Mouse (Mus musculus) brown adipose tissue, adult 24 weeks (tissue): ENCODE data around the gene Ngfr. TPM values are rescaled to one million over a fixed set of nuclear protein-coding genes. Genes with fewer than 3 reads are reported as not detected.

ENCODE experiments used
- H3K27ac ChIP-seq: fragments of 200-500 bp; replicated peaks from 2 replicates; pipeline ENCODE4 v1.5.1; 2012; ENCODE audit warnings: low read depth, mild to moderate bottlenecking, low read length
- H3K4me1 ChIP-seq: fragments of 200-500 bp; 2 replicates; pipeline ENCODE4 v1.6.1; 2012; ENCODE audit warnings: low read length, mixed read lengths; ENCODE audit not compliant: control insufficient read depth, insufficient read depth, insufficient read length
- H3K4me3 ChIP-seq: fragments of 200-500 bp; 2 replicates; pipeline ENCODE4 v1.5.1; 2012; ENCODE audit warnings: low read depth, mild to moderate bottlenecking, low read length, moderate library complexity; ENCODE audit not compliant: insufficient read depth
- polyA plus RNA-seq: library from polyadenylated mRNA; stranded (reverse); fragments of >200 nt; gene quantifications from 2 replicates; pipeline ENCODE4 v1.2.4, GENCODE M21; 2012; ENCODE audit not compliant: missing spikeins, insufficient read depth, insufficient read length

Ngfr gene
- 0.67 and 1.4 TPM in 2 replicates for polyA plus RNA-seq

GRCm38 (mm10) chr11:95587423-95587951 lies at the start of gene Ngfr:
Ngfr (minus strand) TSS chr11:95587735.
- Histone ChIP-seq H3K4me1 (no peaks in the 10 kb centered on the region), H3K4me3 (peak within 1 kb of the TSS; percentile 44), H3K27ac (no peak within 1 kb of the TSS)

- Histone ChIP-seq H3K27ac (no peak overlapping the region), H3K4me1 (no peaks in the 10 kb centered on the region), H3K4me3 (no peak overlapping the region)
Observed at GRCm38 (mm10) chr11:95635030-95635429, 47.5 kb upstream of the Ngfr start.

- Histone ChIP-seq H3K27ac (peak overlapping the region; percentile 20; the same call in 1 of the 2 replicates), H3K4me3 (no peak overlapping the region), H3K4me1 (no peaks in the 10 kb centered on the region)
Observed at GRCm38 (mm10) chr11:95633512-95634000, 46.0 kb upstream of the Ngfr start.

DNA sequence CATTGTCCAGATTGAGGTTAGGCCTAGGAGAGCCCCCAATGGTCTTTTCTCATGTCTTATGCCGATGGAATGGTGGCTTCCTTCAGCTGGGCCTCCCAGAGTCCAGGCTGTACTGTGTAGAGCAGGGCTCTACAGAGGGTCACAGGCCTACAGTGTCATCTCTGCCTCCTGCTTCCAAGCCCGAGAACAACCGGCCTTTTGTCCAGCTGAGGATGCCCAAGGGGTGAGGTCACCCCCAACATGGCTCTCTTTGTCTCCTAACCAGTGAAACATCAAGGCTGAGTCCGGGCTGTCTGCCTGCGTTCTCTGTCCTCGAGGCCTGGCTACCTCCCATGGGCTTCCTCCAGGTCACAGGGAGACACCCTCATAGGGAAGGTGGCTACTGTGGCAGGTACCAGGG lies 44.9 kb upstream of the Ngfr start:
- H3K4me3 ChIP-seq, result no peak overlapping the region
- no peak overlapping the region for H3K27ac ChIP-seq
- no peaks in the 10 kb centered on the region for H3K4me1 ChIP-seq

DNA sequence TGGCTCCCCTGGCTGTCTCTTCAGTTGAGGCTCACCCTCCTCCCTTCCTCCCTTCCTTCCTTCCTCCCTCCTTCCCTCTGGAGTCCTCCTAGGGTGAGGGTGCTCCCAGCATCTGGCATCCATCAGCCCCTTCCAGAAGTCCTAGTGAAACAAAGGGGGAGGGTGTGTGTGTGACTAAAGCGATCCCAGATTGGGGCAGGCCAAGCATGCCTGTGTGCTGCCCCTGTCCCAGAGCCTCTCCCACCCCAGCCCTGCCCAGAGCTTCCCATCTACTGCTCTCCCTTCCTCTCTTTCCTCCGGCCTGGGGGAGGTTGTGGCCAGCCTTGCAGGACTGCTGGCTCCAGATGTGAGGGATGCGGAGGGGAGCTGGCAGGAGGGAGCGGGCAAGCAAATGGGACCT lies 43.8 kb upstream of the Ngfr start:
- H3K27ac ChIP-seq, result no peak overlapping the region
- no peak overlapping the region for H3K4me3 ChIP-seq
- no peaks in the 10 kb centered on the region for H3K4me1 ChIP-seq

DNA sequence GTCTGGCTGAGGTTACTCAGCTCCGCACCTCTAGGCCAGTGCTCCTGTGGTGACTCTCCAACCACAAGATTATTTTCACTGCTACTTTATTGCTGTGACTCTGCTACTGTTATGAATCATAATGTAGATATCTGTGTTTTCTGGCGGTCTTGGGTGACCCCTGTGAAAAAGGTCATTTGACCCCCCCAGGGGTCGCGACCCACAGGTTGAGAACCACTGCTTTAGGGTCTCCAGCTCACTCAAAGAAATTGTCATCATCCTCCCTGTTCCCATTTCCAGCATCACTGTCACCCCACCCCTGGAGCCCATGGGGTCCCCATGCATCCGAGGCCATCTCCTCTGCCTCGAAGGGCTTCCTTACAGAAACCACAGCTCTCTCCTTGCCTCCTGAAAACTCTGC lies 43.0 kb upstream of the Ngfr start:
- Histone ChIP-seq H3K4me1 (no peaks in the 10 kb centered on the region), H3K4me3 (no peak overlapping the region), H3K27ac (no peak overlapping the region)

GRCm38 (mm10) chr11:95622426-95622825 lies 34.9 kb upstream of the Ngfr start:
- Histone ChIP-seq H3K4me3 (no peak overlapping the region), H3K4me1 (no peaks in the 10 kb centered on the region), H3K27ac (no peak overlapping the region)

DNA sequence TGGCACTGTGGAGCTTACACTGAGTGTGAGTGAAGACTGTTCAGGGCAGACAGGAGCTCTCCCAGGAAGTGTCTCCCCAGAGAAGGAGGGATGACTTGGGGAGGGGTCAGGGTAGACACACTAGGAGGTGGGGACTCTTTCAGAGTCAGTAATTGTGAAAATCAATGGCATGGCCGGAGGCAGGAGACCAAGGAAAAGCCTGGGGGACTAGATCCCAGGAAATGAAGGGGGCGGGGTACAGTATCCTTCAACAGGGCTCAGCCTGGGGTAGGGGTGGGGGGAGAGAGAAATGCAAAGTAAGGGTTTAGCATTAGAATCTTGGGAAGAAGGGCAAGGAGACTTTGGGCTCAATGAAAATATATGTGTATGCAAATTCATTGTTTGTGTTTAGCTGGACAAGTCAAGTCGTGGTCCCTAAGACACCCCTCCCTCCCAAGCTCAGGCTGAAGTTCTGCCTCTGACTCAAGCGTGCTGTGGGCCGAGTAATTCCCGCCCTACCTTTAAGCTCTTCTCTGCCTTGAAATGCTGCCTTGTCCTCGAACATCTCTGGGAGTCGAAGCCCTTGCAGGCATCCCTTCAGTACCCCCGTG lies 34.1 kb upstream of the Ngfr start:
- no peak overlapping the region for H3K27ac ChIP-seq
- no peak overlapping the region for H3K4me3 ChIP-seq
- no peaks in the 10 kb centered on the region for H3K4me1 ChIP-seq

GRCm38 (mm10) chr11:95621010-95621409 lies 33.5 kb upstream of the Ngfr start:
- no peak overlapping the region for H3K27ac ChIP-seq
- H3K4me1 ChIP-seq, result no peaks in the 10 kb centered on the region
- H3K4me3 ChIP-seq, result no peak overlapping the region

DNA sequence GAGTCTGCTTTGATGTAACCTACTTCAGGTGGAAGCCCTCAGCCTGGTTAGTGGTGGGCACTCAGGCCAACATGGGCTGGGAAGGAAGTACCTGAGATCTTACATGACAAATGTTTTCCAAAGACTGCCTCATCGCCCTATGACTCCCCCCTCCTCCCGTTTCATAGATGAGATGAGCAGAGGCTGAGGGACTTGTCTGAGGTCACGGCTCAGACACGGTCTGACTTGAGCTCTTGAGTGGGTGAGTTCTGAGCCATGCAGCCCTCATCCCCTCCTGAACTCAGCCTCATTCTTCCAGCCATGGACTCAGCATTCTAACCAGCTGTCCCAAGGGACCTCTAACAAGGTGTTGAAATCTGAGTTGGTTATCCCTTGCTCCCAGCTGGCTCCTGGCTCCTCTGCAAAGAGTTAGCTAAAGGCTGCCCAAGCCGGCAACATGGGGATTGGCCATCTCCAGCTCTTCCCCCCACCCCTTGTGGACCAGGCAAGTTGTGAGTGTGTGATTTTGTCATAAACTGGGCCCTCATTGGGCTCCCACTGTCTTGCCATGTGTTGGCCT lies 32.4 kb upstream of the Ngfr start:
- Histone ChIP-seq H3K27ac (no peak overlapping the region), H3K4me3 (no peak overlapping the region), H3K4me1 (no peaks in the 10 kb centered on the region)

- Histone ChIP-seq H3K4me3 (no peak overlapping the region), H3K4me1 (no peaks in the 10 kb centered on the region), H3K27ac (no peak overlapping the region)
Observed at GRCm38 (mm10) chr11:95619081-95619480, 31.5 kb upstream of the Ngfr start.

- Histone ChIP-seq H3K4me1 (no peaks in the 10 kb centered on the region), H3K27ac (no peak overlapping the region), H3K4me3 (no peak overlapping the region)
Observed at GRCm38 (mm10) chr11:95617785-95618465, 30.4 kb upstream of the Ngfr start.

GRCm38 (mm10) chr11:95614739-95615138 lies 27.2 kb upstream of the Ngfr start:
- no peak overlapping the region for H3K4me3 ChIP-seq
- no peaks in the 10 kb centered on the region for H3K4me1 ChIP-seq
- H3K27ac ChIP-seq, result no peak overlapping the region

GRCm38 (mm10) chr11:95611283-95611682 lies 23.7 kb upstream of the Ngfr start:
- H3K4me3 ChIP-seq, result no peak overlapping the region
- H3K27ac ChIP-seq, result no peak overlapping the region
- no peaks in the 10 kb centered on the region for H3K4me1 ChIP-seq

GRCm38 (mm10) chr11:95610391-95610902 lies 22.9 kb upstream of the Ngfr start:
- Histone ChIP-seq H3K4me3 (no peak overlapping the region), H3K4me1 (no peaks in the 10 kb centered on the region), H3K27ac (no peak overlapping the region)
